Mouse (Mus musculus) brain, embryonic 14.5 days (tissue): ENCODE measurements around the gene Peli2.

Source experiments
- CTCF ChIP-seq: fragments of 200-500 bp; IDR thresholded peaks from 2 replicates; pipeline ENCODE4 v1.5.1; 2012; ENCODE audit warnings: inconsistent platforms, mild to moderate bottlenecking, moderate library complexity, borderline replicate concordance; ENCODE audit not compliant: insufficient read depth, insufficient read length; ENCODE audit errors: extremely low read depth
- POLR2A ChIP-seq: fragments of 200-500 bp; IDR thresholded peaks from 2 replicates; pipeline ENCODE4 v1.6.1; 2012; ENCODE audit warnings: mild to moderate bottlenecking, inconsistent platforms, borderline replicate concordance; ENCODE audit not compliant: poor library complexity, insufficient read depth, insufficient read length, severe bottlenecking; ENCODE audit errors: extremely low read depth

DNA sequence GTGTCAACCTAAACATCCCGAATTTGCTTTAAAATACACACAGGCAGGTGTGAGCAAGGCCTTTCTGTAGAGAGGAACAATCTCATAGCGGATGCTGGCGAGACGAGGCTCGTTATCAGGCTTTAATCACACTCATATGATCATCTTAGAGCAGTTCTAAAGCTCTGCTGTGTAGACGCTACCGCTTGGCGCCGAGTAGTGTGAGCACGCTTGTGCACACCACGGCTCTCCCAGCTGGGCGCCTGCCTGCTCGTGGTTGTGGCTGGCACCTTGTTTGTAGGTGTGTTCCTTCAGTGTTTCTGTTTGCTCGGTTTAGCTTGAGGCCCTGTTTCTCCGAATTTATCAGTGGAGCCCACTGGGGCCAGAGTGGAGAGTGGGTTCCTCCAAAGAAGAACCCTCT, 93.0 kb downstream of the Peli2 start:
- no peak for TF ChIP-seq POLR2A
- TF ChIP-seq CTCF, result no peak
